Mouse (Mus musculus) neural tube, embryonic 13.5 days (tissue): Measurements from ENCODE around the gene Gsk3a. TPM values are rescaled to one million over a fixed set of nuclear protein-coding genes. Genes with fewer than 3 reads are reported as not detected.
A peak's percentile ranks its signal among the peaks of the same experiment; 100 is the strongest.

ENCODE experiments used
- ATAC-seq: fragments of 200-750 bp; cut with Nextera tagmentation; 2 replicates; pipeline ENCODE4 v1.8.0; 2017; ENCODE audit warnings: low read depth, mild to moderate bottlenecking, moderate TSS enrichment, moderate library complexity
- H3K27ac ChIP-seq: fragments of 300-500 bp; sonication (generic); replicated peaks from 2 replicates; pipeline ENCODE4 v1.5.1; 2015; ENCODE audit warnings: moderate library complexity, mild to moderate bottlenecking, inconsistent platforms
- H3K27me3 ChIP-seq: fragments of 300-500 bp; sonication (generic); 2 replicates; pipeline ENCODE4 v1.6.1; 2015; ENCODE audit warnings: mild to moderate bottlenecking, inconsistent platforms
- H3K36me3 ChIP-seq: fragments of 300-500 bp; sonication (generic); 2 replicates; pipeline ENCODE4 v1.6.1; 2015; ENCODE audit warnings: mild to moderate bottlenecking, inconsistent platforms
- H3K4me1 ChIP-seq: fragments of 300-500 bp; sonication (generic); replicated peaks from 2 replicates; pipeline ENCODE4 v1.6.1; 2015; ENCODE audit warnings: inconsistent platforms
- H3K4me2 ChIP-seq: fragments of 300-500 bp; sonication (generic); 2 replicates; pipeline ENCODE4 v1.6.1; 2015; ENCODE audit warnings: inconsistent platforms, mild to moderate bottlenecking, moderate library complexity
- H3K4me3 ChIP-seq: fragments of 300-500 bp; sonication (generic); 2 replicates; pipeline ENCODE4 v1.5.1; 2015; ENCODE audit warnings: mild to moderate bottlenecking, inconsistent platforms
- H3K9ac ChIP-seq: fragments of 300-500 bp; sonication (generic); 2 replicates; pipeline ENCODE4 v1.6.1; 2015; ENCODE audit warnings: moderate library complexity, mild to moderate bottlenecking, inconsistent platforms
- H3K9me3 ChIP-seq: fragments of 300-500 bp; sonication (generic); 2 replicates; pipeline ENCODE4 v1.6.1; 2016; ENCODE audit warnings: inconsistent platforms
- WGBS: fragments of 180-500 bp; shearing (Covaris S2); methylation state at CpG from one replicate; pipeline ENCODE4 v1.1.7; 2015; 5-methylcytosine and 5-hydroxymethylcytosine counted together
- polyA plus RNA-seq: library from polyadenylated mRNA; unstranded; fragments of >200 nt; fragmentation: Nextera tagmentation; extraction: Ambion mirVana; gene quantifications from 2 replicates; pipeline ENCODE4 v1.2.1, GENCODE M21; 2015

The Gsk3a gene
- polyA plus RNA-seq, 1 experiment from 2014 or later: 16.8 TPM

GRCm38 (mm10) chr7:25243361-25243760 lies 5.7 kb upstream of the Gsk3a start:
- Histone ChIP-seq H3K9me3 (no peaks in the 10 kb centered on the region), H3K4me2 (no peak overlapping the region), H3K27me3 (no peaks in the 10 kb centered on the region), H3K4me1 (peaks cover 49% of the 10 kb centered on the region), H3K36me3 (peaks cover 17% of the 10 kb centered on the region), H3K4me3 (no peak overlapping the region), H3K9ac (no peak overlapping the region), H3K27ac (no peak overlapping the region)
- ATAC-seq: no peak
- WGBS: 90% methylated on average over 4 of the region's 4 CpGs

- Histone ChIP-seq H3K4me2 (no peak overlapping the region), H3K27ac (peak overlapping the region; percentile 28; the same call in 1 of the 2 replicates), H3K9me3 (no peaks in the 10 kb centered on the region), H3K36me3 (peaks cover 17% of the 10 kb centered on the region), H3K4me1 (peaks cover 36% of the 10 kb centered on the region), H3K27me3 (no peaks in the 10 kb centered on the region), H3K9ac (peak overlapping the region; percentile 45; the same call in 1 of the 2 replicates), H3K4me3 (no peak overlapping the region)
- no peak for ATAC-seq
- 29% methylated on average over 2 of the region's 2 CpGs for WGBS
These were observed 3.4 kb upstream of the Gsk3a start for GRCm38 (mm10) chr7:25241062-25241461.

GRCm38 (mm10) chr7:25240631-25241030 lies 3.0 kb upstream of the Gsk3a start:
- Histone ChIP-seq H3K9ac (no peak overlapping the region), H3K4me2 (no peak overlapping the region), H3K27ac (no peak overlapping the region), H3K4me3 (no peak overlapping the region), H3K4me1 (peaks cover 36% of the 10 kb centered on the region), H3K27me3 (no peaks in the 10 kb centered on the region), H3K9me3 (no peaks in the 10 kb centered on the region), H3K36me3 (peaks cover 21% of the 10 kb centered on the region)
- 68% methylated on average over 7 of the region's 7 CpGs for WGBS
- ATAC-seq: no peak

- peak overlapping the region; percentile 56 for H3K9ac ChIP-seq
- peak overlapping the region; percentile 63 for H3K4me2 ChIP-seq
- ATAC-seq: peak; percentile 38
- no peaks in the 10 kb centered on the region for H3K9me3 ChIP-seq
- peaks cover 42% of the 10 kb centered on the region for H3K4me1 ChIP-seq
- H3K27ac ChIP-seq: peak overlapping the region; percentile 83
- H3K27me3 ChIP-seq: no peaks in the 10 kb centered on the region
- H3K4me3 ChIP-seq: peak overlapping the region; percentile 92
- peaks cover 27% of the 10 kb centered on the region for H3K36me3 ChIP-seq
- WGBS: 3% methylated on average over 30 of the region's 30 CpGs
These were observed 1.4 kb upstream of the Gsk3a start for GRCm38 (mm10) chr7:25238829-25239623.

- peak overlapping the region; percentile 99 for H3K9ac ChIP-seq
- peak overlapping the region; percentile 92 for H3K4me3 ChIP-seq
- ATAC-seq: peak; percentile 93
- no peaks in the 10 kb centered on the region for H3K9me3 ChIP-seq
- peaks cover 33% of the 10 kb centered on the region for H3K36me3 ChIP-seq
- H3K27ac ChIP-seq: peak overlapping the region; percentile 83
- H3K4me2 ChIP-seq: peak overlapping the region; percentile 63
- WGBS: under 1% methylated on average over 23 of the region's 23 CpGs
- no peaks in the 10 kb centered on the region for H3K27me3 ChIP-seq
- peaks cover 42% of the 10 kb centered on the region for H3K4me1 ChIP-seq
These were observed 510 bp upstream of the Gsk3a start for GRCm38 (mm10) chr7:25238015-25238706.

GRCm38 (mm10) chr7:25235526-25235925 lies 2.1 kb downstream of the Gsk3a start:
- Histone ChIP-seq H3K36me3 (peaks cover 54% of the 10 kb centered on the region), H3K27ac (no peak overlapping the region), H3K4me2 (peak overlapping the region; percentile 63), H3K4me1 (peaks cover 42% of the 10 kb centered on the region), H3K27me3 (no peaks in the 10 kb centered on the region), H3K9me3 (no peaks in the 10 kb centered on the region), H3K4me3 (0 out of 2 replicates have a peak overlapping the region, but pooled peaks have one; percentile 92), H3K9ac (peak overlapping the region; percentile 99; the same call in 1 of the 2 replicates)
- WGBS: 89% methylated on average over 5 of the region's 5 CpGs
- no peak for ATAC-seq

GRCm38 (mm10) chr7:25233061-25233460 lies 4.6 kb downstream of the Gsk3a start:
- Histone ChIP-seq H3K4me3 (no peak overlapping the region), H3K9ac (no peak overlapping the region), H3K4me2 (no peak overlapping the region), H3K36me3 (peaks cover 78% of the 10 kb centered on the region), H3K27me3 (no peaks in the 10 kb centered on the region), H3K27ac (no peak overlapping the region), H3K4me1 (peaks cover 28% of the 10 kb centered on the region), H3K9me3 (no peaks in the 10 kb centered on the region)
- WGBS: 88% methylated on average over 2 of the region's 2 CpGs
- no peak for ATAC-seq

- H3K9ac ChIP-seq: no peak overlapping the region
- 74% methylated on average over 5 of the region's 5 CpGs for WGBS
- no peak overlapping the region for H3K4me3 ChIP-seq
- H3K36me3 ChIP-seq: peaks cover 87% of the 10 kb centered on the region
- H3K27ac ChIP-seq: no peak overlapping the region
- no peaks in the 10 kb centered on the region for H3K27me3 ChIP-seq
- H3K9me3 ChIP-seq: no peaks in the 10 kb centered on the region
- no peak overlapping the region for H3K4me2 ChIP-seq
- no peak for ATAC-seq
- peaks cover 28% of the 10 kb centered on the region for H3K4me1 ChIP-seq
These were observed 5.5 kb downstream of the Gsk3a start for GRCm38 (mm10) chr7:25232101-25232648.

GRCm38 (mm10) chr7:25230690-25231285 lies 6.9 kb downstream of the Gsk3a start:
- Histone ChIP-seq H3K9me3 (no peaks in the 10 kb centered on the region), H3K4me1 (peaks cover 15% of the 10 kb centered on the region), H3K4me2 (no peak overlapping the region), H3K27ac (no peak overlapping the region), H3K36me3 (peaks cover 99% of the 10 kb centered on the region), H3K27me3 (no peaks in the 10 kb centered on the region), H3K4me3 (no peak overlapping the region), H3K9ac (no peak overlapping the region)
- ATAC-seq: no peak
- 87% methylated on average over 9 of the region's 9 CpGs for WGBS

GRCm38 (mm10) chr7:25227523-25228300 lies 9.9 kb downstream of the Gsk3a start:
- H3K36me3 ChIP-seq: peaks cover 87% of the 10 kb centered on the region
- peaks cover 2% of the 10 kb centered on the region; the same call in 1 of the 2 replicates for H3K4me1 ChIP-seq
- H3K9ac ChIP-seq: no peak overlapping the region
- ATAC-seq: no peak
- no peaks in the 10 kb centered on the region for H3K27me3 ChIP-seq
- H3K27ac ChIP-seq: no peak overlapping the region
- no peak overlapping the region for H3K4me3 ChIP-seq
- no peak overlapping the region for H3K4me2 ChIP-seq
- no peaks in the 10 kb centered on the region for H3K9me3 ChIP-seq
- 95% methylated on average over 1 of the region's 1 CpGs for WGBS

GRCm38 (mm10) chr7:25222275-25222967 lies 15.2 kb downstream of the Gsk3a start:
- WGBS: 85% methylated on average over 10 of the region's 10 CpGs
- Histone ChIP-seq H3K4me3 (peak overlapping the region; percentile 77), H3K36me3 (peaks cover 36% of the 10 kb centered on the region), H3K4me1 (peaks cover 39% of the 10 kb centered on the region), H3K4me2 (peak overlapping the region; percentile 85), H3K27ac (no peak overlapping the region), H3K9me3 (no peaks in the 10 kb centered on the region), H3K9ac (peak overlapping the region; percentile 82), H3K27me3 (no peaks in the 10 kb centered on the region)
- no peak for ATAC-seq
